ENCODE assay signal across 20 mouse cellular contexts in genomic region chr1:136672564-136672963, GRCm38 (mm10). TPM values are rescaled to one million over a fixed set of nuclear protein-coding genes. Genes with fewer than 3 reads are reported as not detected.
DNase-seq lines count a peak whose midpoint lies in the region; ATAC-seq and TF ChIP-seq lines count a peak whose summit lies in the region.
"Had no signal": no experiment of that assay in that cellular context is flagged by ENCODE, and none has a peak within 500 bp of the region (broad histone marks: within the 10 kb centered on the region; RNA-seq: fewer than 3 reads in every experiment).

No protein-coding gene starts in this region.

- in situ Hi-C loops in CH12.LX (cut with MboI; ENCODE audit: low pct_ligation_motif_present, low pct_unique_long_range_greater_than_20kb, low sequenced_read_pairs): no loop called here

- no peak overlapping the region for H3K9ac ChIP-seq in CH12.LX (ENCODE audit: insufficient read depth, low read depth)
- no peak overlapping the region for H3K9ac ChIP-seq in midbrain, embryonic 14.5 days (replicated peaks; ENCODE audit: low read length)
- H3K9ac ChIP-seq: embryonic facial prominence, embryonic 15.5 days; intestine, embryonic 15.5 days; liver, embryonic 13.5 days had no signal

- H3K4me1 ChIP-seq in CH12.LX (ENCODE audit: control insufficient read depth in 1 of 2, insufficient read depth in 2 of 2): peaks cover 5 to 37% of the 10 kb centered on the region in 2 experiments
- no peaks in the 10 kb centered on the region; the same call in 1 of the 2 replicates for H3K4me1 ChIP-seq in midbrain, embryonic 14.5 days (ENCODE audit: control insufficient read depth, insufficient read depth, low read length)

- H3K9me3 ChIP-seq in CH12.LX (replicated peaks; ENCODE audit: low read length): no peaks in the 10 kb centered on the region
- H3K9me3 ChIP-seq in midbrain, embryonic 14.5 days (ENCODE audit: control insufficient read depth, low read length): no peaks in the 10 kb centered on the region
- H3K9me3 ChIP-seq: embryonic facial prominence, embryonic 15.5 days; forebrain, embryonic 10.5 days; G1E; intestine, embryonic 15.5 days; liver, embryonic 13.5 days had no signal

- TF ChIP-seq RAD21 in CH12.LX (IDR thresholded peaks at IDR 0.05; ENCODE audit: low read depth, low read length): no peak

- intact Hi-C loops in heart, postnatal 36 days (cut with DNase I): no loop called here

- dilution Hi-C loops in CH12.LX (cut with MboI; ENCODE audit: extremely low pct_ligation_motif_present, extremely low pct_unique_long_range_greater_than_20kb, low sequenced_read_pairs): no loop called here

- H3K4me3 ChIP-seq in CH12.LX (replicated peaks in 1 of 3; ENCODE audit: low read depth in 2 of 3, low read length in 2 of 3, poor library complexity in 1 of 3): no peak overlapping the region
- H3K4me3 ChIP-seq in midbrain, embryonic 14.5 days (replicated peaks; ENCODE audit: low read depth, low read length): no peak overlapping the region
- H3K4me3 ChIP-seq: embryonic facial prominence, embryonic 15.5 days; forebrain, embryonic 10.5 days; gastrocnemius, adult 2 months; intestine, embryonic 15.5 days; left cerebral cortex, adult 2 months; liver, embryonic 13.5 days had no signal

- no peak for TF ChIP-seq CTCF in CH12.LX (conservative IDR thresholded peaks at IDR 0.05 in 1 of 2, IDR thresholded peaks at IDR 0.05 in 1 of 2; ENCODE audit: low read depth in 2 of 2, low read length in 2 of 2)

- no peak for TF ChIP-seq POLR2A in CH12.LX (IDR thresholded peaks at IDR 0.05; ENCODE audit: low read depth, low read length)

- no peak overlapping the region for H3K27ac ChIP-seq in CH12.LX (ENCODE audit: insufficient read depth, low read depth)
- no peak overlapping the region for H3K27ac ChIP-seq in midbrain, embryonic 14.5 days (replicated peaks; ENCODE audit: low read depth, low read length)
- H3K27ac ChIP-seq: embryonic facial prominence, embryonic 15.5 days; forebrain, embryonic 10.5 days; gastrocnemius, adult 2 months; intestine, embryonic 15.5 days; left cerebral cortex, adult 2 months; liver, embryonic 13.5 days had no signal

- TF ChIP-seq EP300 in CH12.LX (IDR thresholded peaks at IDR 0.05; ENCODE audit: low read length): no peak

- peak; percentile 55 for DNase-seq in heart, adult 11 months
- DNase-seq in heart, postnatal 36 days: no peak
- DNase-seq in CH12.LX (ENCODE audit: extremely low read depth): no peak
- DNase-seq in thymus, postnatal 25 days: peak; percentile 78
- no peak for DNase-seq in midbrain, embryonic 14.5 days
- no peak for DNase-seq in right cerebral cortex, adult 2 months (ENCODE audit: low spot score in 2 of 2)
- no peak for DNase-seq in cerebellum, postnatal 10 days
- DNase-seq: cerebellum, adult 9-11 months; gastrocnemius, adult 2 months; heart, adult 18-20 months; kidney, postnatal 14 days; liver, embryonic 13.5 days; retina, postnatal 1 day had no signal

- H3K79me2 ChIP-seq in CH12.LX (replicated peaks; ENCODE audit: control insufficient read depth, extremely low read depth, insufficient read depth, poor library complexity, severe bottlenecking): no peaks in the 10 kb centered on the region

- no peak overlapping the region for H3K4me2 ChIP-seq in CH12.LX (ENCODE audit: insufficient read depth, low read depth, poor library complexity, severe bottlenecking)
- H3K4me2 ChIP-seq in midbrain, embryonic 14.5 days (ENCODE audit: low read length): no peak overlapping the region
- H3K4me2 ChIP-seq: embryonic facial prominence, embryonic 15.5 days; intestine, embryonic 15.5 days; liver, embryonic 13.5 days; midbrain, embryonic 11.5 days had no signal

- H3K36me3 ChIP-seq in CH12.LX (replicated peaks in 1 of 2; ENCODE audit: control insufficient read depth in 1 of 2, insufficient read depth in 1 of 2, low read length in 1 of 2): no peaks in the 10 kb centered on the region
- H3K36me3 ChIP-seq in midbrain, embryonic 14.5 days (ENCODE audit: control insufficient read depth, insufficient read depth, low read length): no peaks in the 10 kb centered on the region
- H3K36me3 ChIP-seq: embryonic facial prominence, embryonic 15.5 days; forebrain, embryonic 10.5 days; G1E; intestine, embryonic 15.5 days; liver, embryonic 13.5 days had no signal

- 75% methylated on average over 6 of the region's 6 CpGs for WGBS in midbrain, embryonic 14.5 days

- ATAC-seq in megakaryocyte, adult 5-6 weeks (ENCODE audit: poor library complexity, severe bottlenecking): peak; percentile 36
- ATAC-seq in midbrain, embryonic 14.5 days (ENCODE audit: low FRiP score, low TSS enrichment): no peak

- no peaks in the 10 kb centered on the region for H3K27me3 ChIP-seq in CH12.LX (replicated peaks)
- no peaks in the 10 kb centered on the region for H3K27me3 ChIP-seq in midbrain, embryonic 14.5 days (ENCODE audit: control insufficient read depth, insufficient read depth, low read length)
- H3K27me3 ChIP-seq: embryonic facial prominence, embryonic 15.5 days; intestine, embryonic 15.5 days; liver, embryonic 13.5 days had no signal

TF ChIP-seq in CH12.LX, 34 proteins besides CTCF, POLR2A, EP300 and RAD21:
- TF ChIP-seq SMC3 (IDR thresholded peaks at IDR 0.05; ENCODE audit: low read depth, low read length) (no peak), CHD2 (IDR thresholded peaks at IDR 0.05; ENCODE audit: low read length) (0 out of 2 replicates have a peak, but pooled peaks have one; percentile 34), CHD1 (IDR thresholded peaks at IDR 0.05; ENCODE audit: low read depth, low read length) (no peak), POLR2AphosphoS2 (IDR thresholded peaks at IDR 0.05; ENCODE audit: low read depth, low read length) (no peak), NELFE (IDR thresholded peaks at IDR 0.05; ENCODE audit: low read depth, low read length) (no peak), BHLHE40 (IDR thresholded peaks at IDR 0.05; ENCODE audit: low read depth, low read length) (no peak), TBP (conservative IDR thresholded peaks at IDR 0.05; ENCODE audit: low read depth, low read length) (no peak), MAZ (IDR thresholded peaks at IDR 0.05; ENCODE audit: low read depth, low read length) (no peak), USF2 (conservative IDR thresholded peaks at IDR 0.05; ENCODE audit: low read depth, low read length) (no peak)

RNA-seq across cellular contexts. Expression of gene Zfp281, which starts 47.9 kb away (rescaled TPM):
- total RNA-seq in heart, postnatal 36 days (2021): 10 to 100 TPM; 10.1 to 11.4 TPM
- 20.7 and 23.0 TPM in 2 replicates for total RNA-seq in CH12.LX (2012; rRNA removed)
- total RNA-seq in CH12.LX (2014; rRNA removed): 39.5 and 40.4 TPM in 2 replicates
- 15.4 and 17.2 TPM in 2 replicates for polyA plus RNA-seq in CH12.LX (2012; ENCODE audit: insufficient read length, low read depth)
- total RNA-seq in megakaryocyte, adult 5-6 weeks (2015): 17.0 and 19.9 TPM in 2 replicates
- total RNA-seq in megakaryocyte, adult 5-6 weeks (2017): 18.9 and 21.0 TPM in 2 replicates
- 26.6 and 34.7 TPM in 2 replicates for polyA plus RNA-seq in midbrain, embryonic 14.5 days (2014; fragmentation: Nextera tagmentation; extraction: Ambion mirVana)

Comparison
In these comparisons a context has a peak if more than half of its experiments do, and no peak if none do; other contexts are left out.
1. DNase-seq: peak in heart, adult 11 months (single experiment) and thymus, postnatal 25 days (single experiment); none in heart, postnatal 36 days (0 of 2), CH12.LX (single experiment), midbrain, embryonic 14.5 days (single experiment), right cerebral cortex, adult 2 months (0 of 2) and cerebellum, postnatal 10 days (0 of 2).